Mouse (Mus musculus): Measurements from ENCODE around the gene Rhox13. TPM values are rescaled to one million over a fixed set of nuclear protein-coding genes. Genes with fewer than 3 reads are reported as not detected.

Rhox13 gene
- not detected for total RNA-seq (2021)

GRCm38 (mm10) chrX:38120982-38121381, at the start of gene Rhox13:
Gene Rhox13, plus strand, starts transcription at chrX:38121219.
- no peak for DNase-seq (ENCODE audit: low spot score in 2 of 2)
- intact Hi-C loops (cut with DNase I), result no loop called here

DNA sequence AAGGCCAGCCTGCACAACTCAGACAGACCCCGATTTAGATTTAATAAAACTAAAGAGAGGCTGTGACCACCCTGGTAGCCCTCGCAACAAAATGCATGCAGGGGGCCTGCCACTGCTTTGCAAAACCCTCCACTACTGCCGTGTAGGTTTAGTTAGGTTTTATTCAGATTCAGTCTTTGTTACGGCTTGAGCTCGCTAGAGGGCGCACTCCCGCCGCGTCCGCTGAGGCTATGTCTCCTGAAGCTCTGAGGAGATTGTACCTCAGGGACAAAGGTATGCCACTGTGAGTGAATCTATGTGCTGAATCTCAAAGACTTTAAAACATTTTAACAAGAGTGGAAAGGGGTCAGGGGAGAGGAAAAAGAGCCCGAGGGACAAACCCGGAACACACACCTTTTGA, 36.8 kb upstream of the Rhox13 start:
- DNase-seq (ENCODE audit: low spot score in 2 of 2), result peak; percentile 21 to 23
- intact Hi-C loops (cut with DNase I), result loop anchor here (10.0 kb wide), 1 partner anchor 351 kb away; no protein-coding TSS in a partner anchor

- no peak for DNase-seq (ENCODE audit: low spot score in 2 of 2)
- intact Hi-C loops (cut with DNase I), result loop anchor here (5.0 to 10.0 kb wide), 2 partner anchors 92 to 350 kb away; no protein-coding TSS in a partner anchor
Observed at GRCm38 (mm10) chrX:38085041-38085440, 36.0 kb upstream of the Rhox13 start, which contains the start of gene Rhox11. Gene Rhox11, minus strand, starts transcription at chrX:38085141.

GRCm38 (mm10) chrX:38110807-38111206, 10.2 kb upstream of the Rhox13 start, which contains the start of gene Rhox12:
Gene Rhox12, minus strand, starts transcription at chrX:38110907.
- intact Hi-C loops (cut with DNase I), result no loop called here
- DNase-seq (ENCODE audit: low spot score in 2 of 2), result no peak

- intact Hi-C loops (cut with DNase I), result no loop called here
Observed at GRCm38 (mm10) chrX:38121478-38121877, 459 bp downstream of the Rhox13 start.

DNA sequence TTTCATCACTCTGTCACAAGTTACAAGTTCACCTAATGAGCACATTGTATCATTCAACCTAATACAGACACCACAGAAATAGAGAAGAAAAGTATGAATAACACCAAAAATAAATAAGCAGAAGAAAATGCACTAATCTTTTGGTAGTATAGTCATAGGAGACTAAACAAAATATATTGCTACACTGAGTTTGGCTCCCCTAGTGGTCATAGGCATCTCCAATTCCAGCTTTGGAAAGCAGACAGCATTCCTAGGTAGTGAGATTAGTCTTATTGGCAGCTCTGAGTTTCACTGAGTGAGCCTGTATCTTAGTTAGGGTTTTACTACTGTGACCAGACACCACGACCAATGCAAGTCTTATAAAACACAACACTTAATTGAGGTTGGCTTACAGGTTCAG, 38.1 kb downstream of the Rhox13 start:
- DNase-seq (ENCODE audit: low spot score in 2 of 2), result no peak
- intact Hi-C loops (cut with DNase I), result no loop called here

More at GRCm38 (mm10) chrX:38121478-38121877, 459 bp downstream of the Rhox13 start:
- no peak for DNase-seq (ENCODE audit: low spot score in 2 of 2)

DNA sequence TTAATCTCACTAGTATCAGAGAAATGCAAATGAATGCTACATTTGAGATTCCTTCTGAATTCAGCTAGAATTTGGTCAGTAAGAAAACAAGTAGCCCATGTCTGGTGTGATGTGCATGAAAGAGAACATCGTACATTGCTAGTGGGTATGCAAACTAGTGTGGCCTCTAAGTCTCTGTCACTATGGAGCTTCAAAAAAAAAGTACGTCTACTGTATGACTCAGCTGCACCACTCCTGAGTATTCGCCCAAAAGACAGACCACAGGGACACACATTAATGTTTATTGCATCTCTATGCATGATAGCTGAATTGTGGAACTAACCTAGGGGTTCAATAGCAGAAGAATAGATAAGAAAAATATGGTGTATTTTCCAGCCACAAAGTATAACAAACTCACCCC, 44.3 kb downstream of the Rhox13 start:
- no peak for DNase-seq (ENCODE audit: low spot score in 2 of 2)
- intact Hi-C loops (cut with DNase I), result no loop called here

GRCm38 (mm10) chrX:38166064-38166463, 45.0 kb downstream of the Rhox13 start:
- no peak for DNase-seq (ENCODE audit: low spot score in 2 of 2)
- intact Hi-C loops (cut with DNase I), result no loop called here

- intact Hi-C loops (cut with DNase I), result no loop called here
- DNase-seq (ENCODE audit: low spot score in 2 of 2), result no peak
Observed at GRCm38 (mm10) chrX:38166592-38166991, 45.6 kb downstream of the Rhox13 start.

Other genes starting within 250 kb of the Rhox13 start
- gene Rhox8, start 242.3 kb upstream of the Rhox13 start, total RNA-seq (2021), result not detected
- gene Rhox7b, start 224.0 kb upstream of the Rhox13 start, total RNA-seq (2021), result not detected
- not detected for gene Rhox9, start 219.4 kb upstream of the Rhox13 start, total RNA-seq (2021)
- not detected for gene Btg1-ps1, start 102.4 kb upstream of the Rhox13 start, total RNA-seq (2021)
- gene Btg1-ps2, start 78.1 kb upstream of the Rhox13 start, total RNA-seq (2021), result not detected
- gene Rhox10, start 54.7 kb upstream of the Rhox13 start, total RNA-seq (2021), result not detected
- not detected for gene Rhox11, start 36.1 kb upstream of the Rhox13 start, total RNA-seq (2021)
- gene Rhox12, start 10.3 kb upstream of the Rhox13 start, total RNA-seq (2021), result not detected
- gene Zbtb33, start 68.6 kb downstream of the Rhox13 start, total RNA-seq (2021), result 10 to 100 TPM; 21.3 to 25.2 TPM
- gene Tmem255a, start 131.2 kb downstream of the Rhox13 start, total RNA-seq (2021), result 10 to 100 TPM; 13.5 to 14.0 TPM
- gene Atp1b4, start 195.0 kb downstream of the Rhox13 start, total RNA-seq (2021), result not detected